Mouse (Mus musculus): Measurements from ENCODE around the gene Tns4.

The Tns4 gene

GRCm38 (mm10) chr11:99089077-99089601 lies at the start of gene Tns4:
TSS of gene Tns4 (minus strand) at chr11:99089306.
- DNase-seq (ENCODE audit: extremely low spot score, low spot score): no peak

- DNase-seq (ENCODE audit: extremely low spot score, low spot score): no peak
Measured at GRCm38 (mm10) chr11:99137385-99137784, 48.3 kb upstream of the Tns4 start.

DNA sequence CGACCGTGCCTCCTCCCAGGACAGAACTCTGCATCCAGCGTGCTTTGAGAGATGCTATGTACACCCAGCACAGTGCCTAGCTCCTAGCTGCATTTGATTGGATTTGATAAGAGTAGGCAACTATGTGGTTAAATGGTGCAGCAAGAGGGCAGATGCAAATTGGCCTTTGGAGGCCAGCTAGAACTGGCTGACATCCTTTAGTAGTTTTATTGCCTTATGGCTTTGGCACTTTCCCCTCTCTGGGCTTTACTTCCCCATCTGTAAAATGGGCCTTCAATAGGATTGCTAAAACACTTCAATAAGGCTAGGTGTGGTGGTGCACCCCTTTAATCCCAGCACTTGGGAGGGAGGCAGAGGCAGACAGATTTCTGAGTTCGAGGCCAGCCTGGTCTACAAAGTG lies 47.9 kb upstream of the Tns4 start:
- no peak for DNase-seq (ENCODE audit: extremely low spot score, low spot score)

DNA sequence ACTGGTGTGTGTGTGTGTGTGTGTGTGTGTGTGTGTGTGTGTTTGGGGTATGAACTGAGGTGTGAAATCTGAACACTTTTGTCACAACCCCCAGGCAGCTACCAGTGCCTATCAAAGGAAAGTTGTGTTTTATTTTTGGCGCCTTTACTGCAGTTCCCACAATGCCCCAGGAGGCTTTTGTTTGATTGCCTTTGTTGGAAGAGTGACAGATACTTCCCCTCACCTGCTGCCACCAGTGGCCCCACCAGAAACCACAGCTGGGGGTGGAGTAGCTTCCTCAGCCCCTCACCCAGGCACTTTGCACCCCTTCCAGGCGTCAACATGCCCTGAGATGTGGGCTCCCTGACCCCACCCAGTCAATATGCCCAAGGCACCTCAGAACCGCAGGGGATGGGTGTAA lies 47.3 kb upstream of the Tns4 start:
- DNase-seq (ENCODE audit: extremely low spot score, low spot score): no peak

DNA sequence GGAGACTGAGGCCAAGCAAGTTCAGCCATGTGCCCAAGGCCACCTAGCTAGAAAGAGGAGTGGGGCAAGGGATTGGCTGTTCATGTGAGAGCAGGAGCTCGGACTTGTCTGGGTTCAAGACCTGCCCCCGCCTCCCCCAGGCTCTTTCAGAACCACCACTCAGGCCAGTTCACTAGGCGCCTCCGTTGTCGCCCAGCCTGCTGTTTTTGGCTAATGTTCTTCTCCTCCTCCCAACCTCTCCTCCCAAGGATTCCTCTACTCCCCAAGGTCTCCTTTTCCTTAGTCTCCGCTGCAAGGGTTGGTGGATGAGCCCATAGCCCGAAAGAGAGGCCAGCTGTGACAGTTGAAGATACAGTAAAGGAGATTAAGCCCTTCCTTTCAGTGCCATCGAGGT lies 45.9 kb upstream of the Tns4 start:
- DNase-seq (ENCODE audit: extremely low spot score, low spot score): no peak

DNA sequence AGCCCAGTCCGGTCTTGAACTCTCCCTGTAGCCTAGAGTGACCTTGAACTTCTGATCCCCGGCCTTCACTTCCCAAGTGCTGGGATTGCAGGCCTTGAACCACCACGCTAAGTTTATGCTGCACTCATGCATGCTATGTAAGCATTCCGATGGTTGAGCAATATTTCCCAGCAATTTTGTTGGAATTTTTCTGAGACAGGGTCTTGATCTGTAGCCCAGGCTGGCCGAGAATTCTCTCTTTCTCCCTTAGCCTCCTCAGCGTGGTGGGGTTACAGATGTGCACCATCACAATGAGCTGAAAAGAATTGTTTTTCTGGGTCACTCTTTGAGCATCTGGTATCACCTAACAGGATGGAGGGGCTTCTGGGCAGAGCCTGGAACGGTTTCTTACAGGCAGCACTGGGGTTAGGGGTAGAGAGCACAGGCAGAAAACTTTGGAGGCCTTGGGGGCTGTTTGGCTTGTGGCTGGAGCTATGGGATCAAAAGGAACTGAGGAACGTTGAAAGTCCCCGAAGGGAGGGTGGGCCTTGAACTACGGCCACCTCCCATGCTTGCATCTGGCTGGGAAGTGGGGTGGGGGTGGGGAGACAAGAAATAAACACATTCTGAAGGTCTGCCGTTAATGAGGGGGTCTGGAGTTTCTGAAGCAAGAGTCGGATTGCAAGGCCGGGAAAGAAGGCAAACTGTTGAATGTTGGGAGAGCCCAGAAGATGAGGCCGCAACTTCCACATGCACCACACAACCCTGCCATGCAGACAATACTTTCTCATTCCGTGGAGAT lies 45.4 kb upstream of the Tns4 start:
- DNase-seq (ENCODE audit: extremely low spot score, low spot score): no peak

DNA sequence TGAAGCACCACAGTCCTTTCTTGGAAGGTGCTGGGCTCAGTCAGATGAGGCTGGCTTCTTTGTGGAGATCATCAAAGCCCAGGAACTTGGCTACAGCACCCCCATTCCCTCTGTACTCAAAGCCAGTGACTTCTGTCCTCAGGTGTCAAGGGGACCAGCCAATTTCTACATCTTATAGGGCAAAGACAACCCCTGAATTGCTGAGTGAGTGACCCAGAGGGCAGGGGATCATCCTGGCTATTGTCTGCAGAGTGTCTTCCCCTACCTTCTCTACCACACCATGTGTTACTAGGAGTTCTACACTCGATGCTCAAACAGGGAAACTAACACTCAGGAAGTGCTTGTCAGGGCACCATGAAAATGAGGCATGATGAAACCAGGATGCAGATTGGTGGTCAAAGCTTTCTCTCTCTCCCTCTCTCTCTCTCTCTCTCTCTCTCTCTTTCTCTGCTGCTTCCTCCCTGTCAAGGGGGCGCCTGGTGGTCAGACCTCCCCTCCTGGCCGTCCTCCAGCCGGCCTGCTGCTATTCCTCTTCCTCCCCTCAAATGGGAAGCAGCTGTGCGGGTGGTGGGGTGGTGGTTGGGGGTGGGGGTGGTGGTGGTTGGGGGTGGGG lies 44.3 kb upstream of the Tns4 start:
- no peak for DNase-seq (ENCODE audit: extremely low spot score, low spot score)

DNA sequence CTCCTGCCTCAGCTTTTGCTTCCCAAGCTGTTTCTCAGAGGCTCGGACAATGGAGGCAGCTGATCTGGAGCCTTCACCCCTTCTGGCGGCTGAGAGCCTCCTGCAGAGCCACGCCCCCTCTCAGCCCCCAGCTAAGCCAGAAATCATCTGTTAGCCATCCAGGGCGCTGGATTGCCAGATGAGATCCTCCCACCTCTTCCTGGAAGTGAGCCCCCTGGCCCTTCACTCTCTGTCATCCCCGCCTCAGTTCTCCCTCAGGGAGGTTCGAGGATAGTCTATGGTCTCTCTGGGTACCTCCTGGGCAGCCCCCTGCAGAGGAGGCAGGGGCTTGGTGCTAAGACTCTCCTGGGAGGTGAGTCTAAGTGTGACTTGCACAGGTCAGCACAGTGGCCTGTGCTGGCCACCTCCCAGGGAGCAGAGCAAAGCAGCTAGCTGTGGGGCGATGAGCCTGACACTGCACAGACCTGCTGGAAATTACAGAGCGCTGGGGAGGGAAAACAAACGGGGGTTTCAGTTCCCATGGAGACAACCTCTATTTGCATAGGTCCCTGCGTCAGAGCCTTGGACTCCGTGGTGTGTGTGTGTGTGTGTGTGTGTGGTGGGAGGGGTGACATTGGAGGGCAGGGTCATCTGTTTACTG lies 43.1 kb upstream of the Tns4 start:
- peak; percentile 86 for DNase-seq (ENCODE audit: extremely low spot score, low spot score)

DNA sequence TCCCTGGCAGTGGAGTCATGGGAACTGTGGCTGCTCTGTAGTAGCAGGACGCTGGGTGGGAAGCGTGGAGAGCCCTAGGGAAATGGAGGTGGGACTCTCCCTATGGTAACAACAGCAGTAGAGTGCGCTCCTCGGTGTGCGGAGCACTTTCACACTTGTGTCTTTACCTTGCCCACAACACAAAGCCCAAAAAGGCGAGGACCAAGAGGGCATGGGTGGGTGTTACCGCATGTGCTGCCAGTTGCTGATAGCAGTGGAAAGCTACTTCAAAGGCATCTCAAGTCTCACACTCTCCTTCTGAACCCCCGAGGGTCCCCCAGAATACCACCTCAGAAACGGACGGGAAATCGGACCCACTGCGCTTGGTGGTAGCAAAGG lies 42.3 kb upstream of the Tns4 start:
- no peak for DNase-seq (ENCODE audit: extremely low spot score, low spot score)

DNA sequence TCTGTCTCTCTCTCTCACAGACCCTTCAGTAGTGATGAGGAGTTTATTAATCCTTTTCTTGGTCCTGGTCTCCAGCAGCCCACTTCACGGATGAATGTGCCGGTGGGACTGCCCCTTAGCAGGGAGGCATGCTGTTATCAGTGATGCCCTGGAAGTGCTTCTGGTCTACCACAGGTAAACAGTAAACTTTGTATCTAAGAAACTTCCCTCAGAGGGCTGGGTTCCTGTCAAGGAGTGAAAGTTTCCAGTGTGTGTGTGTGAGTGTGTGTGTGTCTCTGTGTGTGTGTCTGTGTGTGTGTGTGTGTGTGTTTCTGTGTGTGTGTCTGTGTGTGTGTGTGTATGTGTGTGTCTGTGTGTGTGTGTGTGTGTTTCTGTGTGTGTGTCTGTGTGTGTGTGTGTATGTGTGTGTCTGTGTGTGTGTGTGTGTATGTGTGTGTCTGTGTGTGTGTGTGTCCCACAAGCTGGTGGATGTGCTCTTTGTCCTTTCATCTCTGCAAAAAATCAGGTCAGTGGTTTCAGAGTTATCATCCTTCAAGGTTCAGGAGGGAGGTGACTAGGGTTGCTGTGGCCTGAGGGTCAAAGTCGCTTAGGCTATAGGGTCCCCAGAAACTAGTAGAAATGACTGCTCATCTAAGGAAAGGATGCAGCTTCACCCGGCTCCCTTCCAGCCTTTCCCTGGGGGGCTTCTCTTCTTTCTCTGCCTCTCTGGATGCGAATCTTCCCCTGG lies 41.8 kb upstream of the Tns4 start:
- DNase-seq (ENCODE audit: extremely low spot score, low spot score): no peak

- no peak for DNase-seq (ENCODE audit: extremely low spot score, low spot score)
Measured at GRCm38 (mm10) chr11:99129287-99129686, 40.2 kb upstream of the Tns4 start.

- no peak for DNase-seq (ENCODE audit: extremely low spot score, low spot score)
Measured at GRCm38 (mm10) chr11:99127785-99128682, 38.9 kb upstream of the Tns4 start.

DNA sequence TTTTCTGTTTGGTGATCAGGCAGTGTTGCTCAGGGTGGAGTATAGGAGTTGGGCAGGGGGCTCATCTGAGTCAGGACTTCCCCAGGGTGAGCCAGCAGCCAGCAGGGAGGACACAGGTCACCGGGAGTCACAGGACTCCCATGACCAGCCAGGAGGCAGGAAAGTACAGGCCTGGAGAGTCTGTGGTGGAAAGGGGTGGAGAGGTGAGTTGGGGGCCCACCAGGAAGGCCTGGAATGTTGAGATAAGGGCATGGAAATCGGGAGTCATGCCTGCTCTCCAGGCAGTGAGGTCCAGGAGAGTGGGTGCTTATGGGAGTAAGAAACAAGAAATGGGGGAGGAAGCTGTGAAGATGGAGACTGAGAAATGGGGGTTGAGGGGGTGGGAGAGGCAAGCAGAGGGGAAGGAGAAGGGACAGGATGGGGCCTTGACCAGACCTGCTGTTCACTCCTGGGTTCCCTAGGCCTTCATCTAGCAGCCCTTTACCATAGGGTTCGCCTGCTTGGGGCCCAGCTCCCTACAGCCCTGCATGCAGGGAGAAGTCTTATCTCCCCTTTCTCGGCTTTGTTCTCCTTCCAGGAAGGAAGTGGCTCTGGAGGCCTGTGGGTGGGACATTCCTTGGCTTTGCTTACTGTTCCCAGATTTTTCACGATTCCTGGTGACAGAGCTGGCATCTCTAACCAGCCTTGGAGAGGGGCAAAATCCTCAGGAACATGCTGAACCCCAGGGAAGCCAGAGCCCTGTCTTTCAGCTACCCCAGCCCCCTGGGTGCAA lies 37.6 kb upstream of the Tns4 start:
- DNase-seq (ENCODE audit: extremely low spot score, low spot score): no peak

- DNase-seq (ENCODE audit: extremely low spot score, low spot score): no peak
Measured at GRCm38 (mm10) chr11:99124635-99125029, 35.5 kb upstream of the Tns4 start.

DNA sequence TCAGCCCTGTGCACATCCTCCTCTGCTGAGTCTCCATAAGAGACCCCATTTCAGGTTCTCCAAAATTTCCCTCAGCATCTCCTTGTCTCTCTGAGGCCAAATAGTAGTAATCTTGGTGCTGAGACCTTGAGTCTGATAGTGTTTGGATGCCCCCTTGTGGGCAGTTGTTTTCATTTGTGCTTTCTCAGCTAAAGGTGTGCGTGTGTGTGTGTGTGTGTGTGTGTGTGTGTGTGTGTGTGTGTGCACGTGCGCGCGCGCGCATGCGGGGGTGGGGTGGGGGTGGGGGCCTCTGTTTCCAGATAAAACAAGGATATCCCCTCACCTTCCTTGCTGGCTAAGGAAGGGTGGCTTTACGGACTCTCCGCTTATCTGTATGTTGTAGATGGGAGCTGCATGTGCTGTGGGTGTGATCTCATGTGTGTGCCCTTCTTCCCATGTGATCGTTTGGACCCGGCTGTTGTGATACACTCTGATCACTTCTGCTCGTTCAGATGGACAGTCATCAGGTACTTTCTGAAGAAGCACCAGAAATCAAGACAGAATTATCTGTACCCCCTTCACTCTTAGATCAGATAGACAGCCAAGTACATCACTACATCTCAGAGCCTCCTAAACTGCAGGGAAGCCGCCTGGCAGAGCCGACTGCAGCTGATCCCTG lies 35.0 kb upstream of the Tns4 start:
- no peak for DNase-seq (ENCODE audit: extremely low spot score, low spot score)

GRCm38 (mm10) chr11:99122703-99123102 lies 33.6 kb upstream of the Tns4 start:
- no peak for DNase-seq (ENCODE audit: extremely low spot score, low spot score)

GRCm38 (mm10) chr11:99121218-99121631 lies 32.1 kb upstream of the Tns4 start:
- DNase-seq (ENCODE audit: extremely low spot score, low spot score): no peak

GRCm38 (mm10) chr11:99120524-99121217 lies 31.6 kb upstream of the Tns4 start:
- DNase-seq (ENCODE audit: extremely low spot score, low spot score): no peak

DNA sequence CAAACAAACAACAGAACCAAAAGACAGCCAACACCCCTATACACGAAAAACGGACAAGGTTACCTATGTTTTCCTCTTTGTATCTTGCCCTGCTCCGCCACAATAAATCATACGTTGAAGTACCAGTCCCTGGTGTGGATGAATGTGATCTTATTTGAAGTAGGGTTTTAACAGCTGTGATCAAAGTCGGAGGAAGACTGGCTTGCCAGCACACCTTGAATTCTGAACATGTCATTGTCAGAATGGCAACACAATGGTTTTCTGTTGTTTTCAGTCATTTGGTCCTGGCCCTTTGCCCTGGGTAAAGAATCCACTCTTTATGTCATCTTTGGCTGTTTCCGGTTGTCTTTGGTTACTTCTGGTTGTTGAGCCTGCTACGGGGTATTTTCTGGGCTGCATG lies 29.9 kb upstream of the Tns4 start:
- DNase-seq (ENCODE audit: extremely low spot score, low spot score): no peak
